Mouse (Mus musculus): ENCODE data around the gene Ms4a15. TPM values are rescaled to one million over a fixed set of nuclear protein-coding genes. Genes with fewer than 3 reads are reported as not detected.
A peak's percentile ranks its signal among the peaks of the same experiment; 100 is the strongest.

Ms4a15 gene
- polyA plus RNA-seq, 1 experiment: not detected

DNA sequence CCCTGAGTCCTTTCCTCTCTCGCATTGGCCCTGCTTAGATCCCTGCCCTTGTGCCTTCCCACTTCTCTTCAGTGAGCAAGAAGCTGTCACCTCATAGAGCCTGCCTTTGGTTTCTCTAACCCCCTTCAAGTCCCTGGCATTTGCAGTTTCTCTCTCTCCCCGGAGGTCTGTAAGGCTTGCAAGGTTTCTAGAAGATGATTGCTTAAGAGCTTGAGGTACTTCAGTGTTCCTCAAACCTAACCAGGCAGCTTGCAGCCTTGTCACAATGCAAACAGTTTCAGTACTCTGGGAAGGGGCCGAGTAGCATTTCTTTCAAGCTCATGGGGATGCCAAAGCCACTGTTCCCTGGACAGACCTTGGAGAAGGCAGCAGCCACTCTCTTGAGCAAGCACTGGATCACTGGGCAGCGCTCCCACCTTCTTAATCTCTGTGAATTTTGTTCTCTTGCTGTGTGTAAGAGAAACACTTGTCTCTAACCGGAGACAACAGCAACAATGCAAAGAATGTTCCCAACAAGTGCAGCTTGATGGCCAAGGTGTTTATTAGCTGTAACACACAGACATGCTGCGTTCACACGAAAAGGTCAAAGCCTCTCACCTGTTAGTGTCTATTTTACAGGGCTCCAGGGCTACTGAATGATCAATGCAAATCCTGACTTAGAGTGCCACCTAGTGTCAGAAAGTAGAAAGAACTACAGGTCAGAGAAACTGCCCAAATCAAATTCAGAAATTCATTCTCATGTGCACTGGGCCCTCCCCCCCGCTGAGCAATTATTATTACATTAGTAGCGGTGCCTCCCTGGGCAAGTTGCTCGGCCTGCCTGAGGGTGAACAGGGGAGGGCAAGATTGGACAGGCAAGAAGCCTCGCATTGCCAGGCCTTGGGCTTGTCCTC, 33.7 kb downstream of the Ms4a15 start:
- peaks cover 33% of the 10 kb centered on the region for H3K27me3 ChIP-seq (ENCODE audit: control insufficient read depth, insufficient read depth, insufficient read length)
- TF ChIP-seq USF1 (IDR thresholded peaks at IDR 0.05; ENCODE audit: low read depth) (no peak), MYOD1 (IDR thresholded peaks at IDR 0.05; ENCODE audit: control insufficient read depth, insufficient read length, low read depth) (peak; percentile 76), CEBPB (IDR thresholded peaks at IDR 0.05; ENCODE audit: low read depth) (no peak), CTCF (IDR thresholded peaks at IDR 0.05; ENCODE audit: control insufficient read depth, insufficient read depth, insufficient read length) (no peak), FOSL1 (IDR thresholded peaks at IDR 0.05; ENCODE audit: insufficient read depth, low read length, poor library complexity, severe bottlenecking) (no peak)
- H3K36me3 ChIP-seq (ENCODE audit: control insufficient read depth, insufficient read depth): no peaks in the 10 kb centered on the region
- no peak overlapping the region for H3K4me3 ChIP-seq (ENCODE audit: insufficient read depth, poor library complexity, severe bottlenecking)
- no peak overlapping the region for H3ac ChIP-seq (ENCODE audit: control insufficient read depth, insufficient read length, low read depth)
- no peaks in the 10 kb centered on the region for H3K79me3 ChIP-seq (ENCODE audit: low read depth)
- no peaks in the 10 kb centered on the region for H3K79me2 ChIP-seq (ENCODE audit: control insufficient read depth, insufficient read depth)

DNA sequence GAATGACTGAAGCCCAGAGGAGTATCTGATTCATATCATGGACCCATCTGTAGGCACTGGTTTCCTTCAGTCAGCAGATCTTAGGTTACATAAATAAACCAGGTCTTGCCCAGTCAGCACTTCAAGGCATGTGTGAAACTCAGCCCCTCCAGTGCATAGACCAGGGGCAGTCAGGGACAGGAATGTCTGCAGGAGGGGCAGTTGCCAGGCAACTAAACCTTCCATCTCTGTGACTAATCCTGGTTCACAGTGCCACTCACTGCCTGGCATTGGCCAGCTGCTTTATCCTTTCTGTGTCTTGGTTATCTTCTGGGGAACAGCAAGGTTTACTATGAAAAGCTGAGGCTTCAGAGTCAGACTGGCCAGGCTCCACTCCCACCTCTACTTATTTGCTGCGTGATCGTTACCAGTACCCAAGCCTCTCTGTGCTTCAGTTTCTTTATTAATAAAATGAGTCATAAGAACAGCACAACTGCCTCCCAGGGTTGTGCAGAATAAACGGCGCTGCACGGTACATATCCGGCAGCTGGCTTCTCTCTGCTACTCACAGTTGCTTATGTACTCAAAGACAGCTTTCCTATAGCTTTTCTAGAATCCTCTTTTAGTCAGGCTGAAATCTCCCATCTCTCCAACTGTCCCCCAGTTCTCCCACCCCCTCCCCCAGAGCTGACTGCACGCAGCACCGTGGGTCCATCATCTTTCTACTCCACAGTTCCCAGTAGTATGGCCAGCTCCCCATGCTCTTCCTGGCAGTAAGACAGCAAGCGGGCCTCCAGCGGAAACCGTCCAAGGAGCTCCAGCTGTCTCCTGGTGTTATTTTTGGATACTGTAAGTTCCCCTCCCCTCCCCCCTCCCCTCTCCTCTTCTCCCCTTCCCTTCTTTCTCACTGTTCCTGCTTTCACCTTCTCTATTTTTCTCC, 40.8 kb downstream of the Ms4a15 start:
- Histone ChIP-seq H3ac (ENCODE audit: control insufficient read depth, insufficient read length, low read depth) (no peak overlapping the region), H3K4me3 (ENCODE audit: insufficient read depth, poor library complexity, severe bottlenecking) (no peak overlapping the region), H3K36me3 (ENCODE audit: control insufficient read depth, insufficient read depth) (no peaks in the 10 kb centered on the region), H3K79me2 (ENCODE audit: control insufficient read depth, insufficient read depth) (peaks cover 19% of the 10 kb centered on the region), H3K27me3 (ENCODE audit: control insufficient read depth, insufficient read depth, insufficient read length) (no peaks in the 10 kb centered on the region), H3K79me3 (ENCODE audit: low read depth) (peaks cover 17% of the 10 kb centered on the region)
- peak; percentile 5 for TF ChIP-seq MYOD1 (IDR thresholded peaks at IDR 0.05; ENCODE audit: control insufficient read depth, insufficient read length, low read depth)
- no peak for TF ChIP-seq FOSL1 (IDR thresholded peaks at IDR 0.05; ENCODE audit: insufficient read depth, low read length, poor library complexity, severe bottlenecking)

DNA sequence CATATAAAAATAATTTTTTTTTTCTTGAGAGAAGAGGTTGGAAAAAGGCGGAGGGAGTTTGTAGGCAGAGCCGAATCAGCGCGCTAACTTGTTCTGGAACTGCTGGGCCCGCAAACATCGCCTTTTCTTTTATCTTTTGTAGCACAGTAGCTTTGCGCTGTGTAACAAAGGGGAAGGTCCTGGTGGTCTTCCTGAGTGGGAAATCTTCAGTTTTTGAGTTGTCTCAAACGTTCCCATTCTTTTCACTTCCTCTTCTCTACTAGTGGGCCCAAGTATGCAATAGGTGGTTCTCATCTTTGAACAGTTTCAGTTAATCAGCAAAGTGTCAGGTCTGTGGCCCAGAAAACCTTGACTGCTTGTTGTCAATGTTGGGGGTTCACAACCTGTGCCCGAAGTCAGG, 43.5 kb downstream of the Ms4a15 start:
- peaks cover 32% of the 10 kb centered on the region for H3K79me3 ChIP-seq (ENCODE audit: low read depth)
- H3K36me3 ChIP-seq (ENCODE audit: control insufficient read depth, insufficient read depth): peaks cover 23% of the 10 kb centered on the region
- peak overlapping the region; percentile 94 for H3K4me3 ChIP-seq (ENCODE audit: insufficient read depth, poor library complexity, severe bottlenecking)
- H3ac ChIP-seq (ENCODE audit: control insufficient read depth, insufficient read length, low read depth): peak overlapping the region; percentile 10
- no peak for TF ChIP-seq MYOD1 (IDR thresholded peaks at IDR 0.05; ENCODE audit: control insufficient read depth, insufficient read length, low read depth)
- no peak for TF ChIP-seq CTCF (IDR thresholded peaks at IDR 0.05; ENCODE audit: control insufficient read depth, insufficient read depth, insufficient read length)
- TF ChIP-seq MYOG (IDR thresholded peaks at IDR 0.05; ENCODE audit: control insufficient read depth, extremely low read depth, insufficient read length): no peak
- no peak for TF ChIP-seq FOSL1 (IDR thresholded peaks at IDR 0.05; ENCODE audit: insufficient read depth, low read length, poor library complexity, severe bottlenecking)
- TF ChIP-seq CEBPB (IDR thresholded peaks at IDR 0.05; ENCODE audit: low read depth): no peak
- no peak for TF ChIP-seq USF1 (IDR thresholded peaks at IDR 0.05; ENCODE audit: low read depth)
- TF ChIP-seq MAX (IDR thresholded peaks at IDR 0.05): no peak
- peaks cover 46% of the 10 kb centered on the region for H3K79me2 ChIP-seq (ENCODE audit: control insufficient read depth, insufficient read depth)
- H3K27me3 ChIP-seq (ENCODE audit: control insufficient read depth, insufficient read depth, insufficient read length): no peaks in the 10 kb centered on the region

DNA sequence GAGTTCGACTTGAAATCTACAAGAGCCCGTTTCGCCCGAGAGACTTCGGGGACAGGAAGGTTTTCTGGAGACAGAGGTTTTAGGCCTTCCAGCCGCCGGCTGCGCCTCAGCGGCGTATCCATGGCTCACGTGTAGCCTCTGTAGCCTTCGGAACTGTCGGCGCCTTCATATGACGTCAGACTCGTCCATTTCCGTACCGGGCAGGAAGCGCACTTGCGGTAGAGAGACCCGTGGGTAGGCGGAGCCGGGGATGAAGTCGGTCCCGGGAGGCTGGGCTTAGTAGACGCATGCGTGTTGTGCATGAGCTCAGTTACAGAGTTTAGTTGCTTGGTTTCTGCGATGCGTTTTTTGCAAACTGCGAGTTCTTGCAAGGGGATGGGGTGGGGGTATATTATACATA, 43.9 kb downstream of the Ms4a15 start, which contains the start of gene Ccdc86:
Ccdc86 (minus strand) TSS at position 155 of the 400 bp plus-strand sequence.
- Histone ChIP-seq H3K36me3 (ENCODE audit: control insufficient read depth, insufficient read depth) (peaks cover 28% of the 10 kb centered on the region), H3K4me3 (ENCODE audit: insufficient read depth, poor library complexity, severe bottlenecking) (peak within 1 kb of the TSS; percentile 94), H3K79me3 (ENCODE audit: low read depth) (peaks cover 32% of the 10 kb centered on the region), H3K27me3 (ENCODE audit: control insufficient read depth, insufficient read depth, insufficient read length) (no peaks in the 10 kb centered on the region), H3ac (ENCODE audit: control insufficient read depth, insufficient read length, low read depth) (peak within 1 kb of the TSS; percentile 98), H3K79me2 (ENCODE audit: control insufficient read depth, insufficient read depth) (peaks cover 50% of the 10 kb centered on the region)
- TF ChIP-seq MYOD1 (IDR thresholded peaks at IDR 0.05; ENCODE audit: control insufficient read depth, insufficient read length, low read depth) (no peak), CEBPB (IDR thresholded peaks at IDR 0.05; ENCODE audit: low read depth) (no peak), MAX (IDR thresholded peaks at IDR 0.05) (peak; percentile 98), CTCF (IDR thresholded peaks at IDR 0.05; ENCODE audit: control insufficient read depth, insufficient read depth, insufficient read length) (no peak), USF1 (IDR thresholded peaks at IDR 0.05; ENCODE audit: low read depth) (peak; percentile 64)

DNA sequence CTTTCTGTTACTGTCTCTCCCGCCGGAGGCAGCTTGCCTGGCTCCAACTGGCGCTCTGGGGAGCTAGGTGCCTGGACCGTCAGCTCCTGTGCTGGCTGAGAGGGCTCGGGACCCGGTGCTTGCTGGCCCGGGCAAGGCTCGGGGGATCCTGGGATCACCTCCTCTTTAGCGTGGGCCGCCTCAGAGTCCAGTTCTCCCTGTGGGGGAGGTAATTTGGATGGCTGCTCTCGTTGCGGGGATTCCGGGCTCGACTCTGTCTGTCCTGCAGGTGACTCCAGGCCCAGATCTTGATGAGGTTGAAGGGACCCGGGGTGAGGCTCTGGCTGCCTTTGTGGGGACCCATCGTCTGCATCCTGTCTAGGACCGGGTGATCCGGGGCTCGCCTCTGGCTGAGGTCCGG, 44.6 kb downstream of the Ms4a15 start:
- H3K4me3 ChIP-seq (ENCODE audit: insufficient read depth, poor library complexity, severe bottlenecking): peak overlapping the region; percentile 94
- H3K27me3 ChIP-seq (ENCODE audit: control insufficient read depth, insufficient read depth, insufficient read length): no peaks in the 10 kb centered on the region
- H3K36me3 ChIP-seq (ENCODE audit: control insufficient read depth, insufficient read depth): peaks cover 35% of the 10 kb centered on the region
- H3ac ChIP-seq (ENCODE audit: control insufficient read depth, insufficient read length, low read depth): peak overlapping the region; percentile 98
- H3K79me3 ChIP-seq (ENCODE audit: low read depth): peaks cover 32% of the 10 kb centered on the region
- H3K79me2 ChIP-seq (ENCODE audit: control insufficient read depth, insufficient read depth): peaks cover 51% of the 10 kb centered on the region
- TF ChIP-seq CTCF (IDR thresholded peaks at IDR 0.05; ENCODE audit: control insufficient read depth, insufficient read depth, insufficient read length): no peak
- TF ChIP-seq FOSL1 (IDR thresholded peaks at IDR 0.05; ENCODE audit: insufficient read depth, low read length, poor library complexity, severe bottlenecking): no peak
- TF ChIP-seq MAX (IDR thresholded peaks at IDR 0.05): no peak
- no peak for TF ChIP-seq USF1 (IDR thresholded peaks at IDR 0.05; ENCODE audit: low read depth)
- TF ChIP-seq CEBPB (IDR thresholded peaks at IDR 0.05; ENCODE audit: low read depth): no peak
- TF ChIP-seq MYOG (IDR thresholded peaks at IDR 0.05; ENCODE audit: control insufficient read depth, extremely low read depth, insufficient read length): no peak
- no peak for TF ChIP-seq MYOD1 (IDR thresholded peaks at IDR 0.05; ENCODE audit: control insufficient read depth, insufficient read length, low read depth)
